Mouse (Mus musculus) liver, embryonic 14.5 days (tissue): ENCODE measurements around the gene Rps21.

Experiments
- CTCF ChIP-seq: IDR thresholded peaks from 2 replicates; pipeline ENCODE4 v1.5.1; 2016; ENCODE audit warnings: antibody characterized with exemption, low read depth, control low read depth
- EP300 ChIP-seq: IDR thresholded peaks from 2 replicates; pipeline ENCODE4 v1.6.1; 2016; ENCODE audit warnings: antibody characterized with exemption, low read depth

GRCm38 (mm10) chr2:180254436-180255209 is 2.6 kb upstream of the Rps21 start:
- TF ChIP-seq CTCF (no peak), EP300 (no peak)
